Comparison of ENCODE assay signal across 24 mouse cellular contexts in genomic region chr10:51657324-51657723, GRCm38 (mm10). TPM values are rescaled to one million over a fixed set of nuclear protein-coding genes. Genes with fewer than 3 reads are reported as not detected.
A peak's percentile ranks its signal among the peaks of the same experiment; 100 is the strongest.
DNase-seq lines count a peak whose midpoint lies in the region; ATAC-seq and TF ChIP-seq lines count a peak whose summit lies in the region.
"Had no signal": no experiment of that assay in that cellular context is flagged by ENCODE, and none has a peak within 500 bp of the region (broad histone marks: within the 10 kb centered on the region; RNA-seq: fewer than 3 reads in every experiment).

No protein-coding gene starts in this region.

- ATAC-seq in lung, embryonic 14.5 days (ENCODE audit: insufficient read depth) = no peak
- ATAC-seq: intestine, embryonic 16.5 days; liver, embryonic 12.5 days had no signal

- H3K4me3 ChIP-seq in heart, adult 2 months = no peak overlapping the region
- H3K4me3 ChIP-seq in lung, embryonic 14.5 days (ENCODE audit: low read depth, low read length) = no peak overlapping the region
- no peak overlapping the region for H3K4me3 ChIP-seq in CH12.LX (replicated peaks in 1 of 3; ENCODE audit: low read depth in 2 of 3, low read length in 2 of 3, poor library complexity in 1 of 3)
- H3K4me3 ChIP-seq: hindbrain, embryonic 12.5 days; liver, embryonic 12.5 days; neural tube, embryonic 13.5 days had no signal

- in situ Hi-C loops in CH12.LX (cut with MboI; ENCODE audit: low pct_ligation_motif_present, low pct_unique_long_range_greater_than_20kb, low sequenced_read_pairs) = no loop called here

- H3K27me3 ChIP-seq in heart, adult 2 months (ENCODE audit: control insufficient read depth, insufficient read depth, low read length) = no peaks in the 10 kb centered on the region
- no peaks in the 10 kb centered on the region for H3K27me3 ChIP-seq in lung, embryonic 14.5 days (ENCODE audit: insufficient read depth, low read length)
- no peaks in the 10 kb centered on the region for H3K27me3 ChIP-seq in CH12.LX (replicated peaks)
- no peaks in the 10 kb centered on the region for H3K27me3 ChIP-seq in splenic B cell, adult 2 months (ENCODE audit: control insufficient read depth, insufficient read depth, low read length, poor library complexity, severe bottlenecking)
- H3K27me3 ChIP-seq: hindbrain, embryonic 12.5 days; liver, embryonic 12.5 days; neural tube, embryonic 13.5 days had no signal

- H3K4me1 ChIP-seq in heart, adult 2 months (ENCODE audit: control insufficient read depth, insufficient read depth, low read length) = no peaks in the 10 kb centered on the region
- no peaks in the 10 kb centered on the region for H3K4me1 ChIP-seq in lung, embryonic 14.5 days (ENCODE audit: insufficient read depth)
- H3K4me1 ChIP-seq in CH12.LX (ENCODE audit: control insufficient read depth in 1 of 2, insufficient read depth in 2 of 2) = peaks cover 0 to 4% of the 10 kb centered on the region in 2 experiments; a peak in 2 of 4 replicates
- H3K4me1 ChIP-seq: hindbrain, embryonic 12.5 days; liver, embryonic 12.5 days; neural tube, embryonic 13.5 days had no signal

- no peak for DNase-seq in heart, adult 2 months
- no peak for DNase-seq in heart, adult 9 months (ENCODE audit: low spot score in 2 of 2)
- peak; percentile 74 for DNase-seq in lung, embryonic 14.5 days
- DNase-seq in lung, postnatal 25 days (ENCODE audit: low spot score) = no peak
- DNase-seq in CH12.LX (ENCODE audit: extremely low read depth) = peak; percentile 14
- DNase-seq in splenic B cell, adult 2 months (ENCODE audit: low read depth, low spot score) = peak; percentile 4
- no peak for DNase-seq in adrenal gland, adult 8-10 months
- DNase-seq: adrenal gland, adult 2 months; cerebellum, adult 11 months; cerebellum, postnatal 14 days; gastrocnemius, postnatal 10 days; heart, adult 18-20 months; kidney, postnatal 25 days; left cerebral cortex, postnatal 4 days; right cerebral cortex, postnatal 4 days; thymus, adult 18-20 months had no signal

- no peaks in the 10 kb centered on the region for H3K79me2 ChIP-seq in heart, adult 2 months (replicated peaks; ENCODE audit: control insufficient read depth, insufficient read depth, low read length)
- no peaks in the 10 kb centered on the region for H3K79me2 ChIP-seq in CH12.LX (replicated peaks; ENCODE audit: control insufficient read depth, extremely low read depth, insufficient read depth, poor library complexity, severe bottlenecking)

- peak; percentile 38 for TF ChIP-seq CTCF in heart, adult 2 months (IDR thresholded peaks at IDR 0.05)
- TF ChIP-seq CTCF in lung, embryonic 14.5 days (IDR thresholded peaks at IDR 0.05; ENCODE audit: low read depth) = peak; percentile 26; the same call in 1 of the 2 replicates
- peak in 1 of 2 experiments; percentile 62; a peak in 2 of 4 replicates for TF ChIP-seq CTCF in CH12.LX (conservative IDR thresholded peaks at IDR 0.05 in 1 of 2, IDR thresholded peaks at IDR 0.05 in 1 of 2; ENCODE audit: low read depth in 2 of 2, low read length in 2 of 2)

- TF ChIP-seq POLR2A in heart, adult 2 months (IDR thresholded peaks at IDR 0.05; ENCODE audit: insufficient read depth, low read depth, low read length) = no peak
- no peak for TF ChIP-seq POLR2A in CH12.LX (IDR thresholded peaks at IDR 0.05; ENCODE audit: low read depth, low read length)

- H3K9me3 ChIP-seq in lung, embryonic 14.5 days (ENCODE audit: low read depth, low read length) = no peaks in the 10 kb centered on the region
- H3K9me3 ChIP-seq in CH12.LX (replicated peaks; ENCODE audit: low read length) = no peaks in the 10 kb centered on the region
- H3K9me3 ChIP-seq: G1E; hindbrain, embryonic 12.5 days; liver, embryonic 12.5 days; neural tube, embryonic 13.5 days had no signal

- 43% methylated on average over 1 of the region's 1 CpGs for WGBS in heart, adult 2 months
- WGBS in lung, embryonic 14.5 days = 63% methylated on average over 1 of the region's 1 CpGs

- no peak for TF ChIP-seq EP300 in heart, adult 2 months (IDR thresholded peaks at IDR 0.05; ENCODE audit: insufficient read depth, low read depth, low read length)
- no peak for TF ChIP-seq EP300 in CH12.LX (IDR thresholded peaks at IDR 0.05; ENCODE audit: low read length)

- peak; percentile 69 for TF ChIP-seq RAD21 in CH12.LX (IDR thresholded peaks at IDR 0.05; ENCODE audit: low read depth, low read length)

- no peak overlapping the region for H3K4me2 ChIP-seq in lung, embryonic 14.5 days
- H3K4me2 ChIP-seq in CH12.LX (ENCODE audit: insufficient read depth, low read depth, poor library complexity, severe bottlenecking) = no peak overlapping the region
- H3K4me2 ChIP-seq: hindbrain, embryonic 12.5 days; liver, embryonic 12.5 days; neural tube, embryonic 13.5 days had no signal

- dilution Hi-C loops in CH12.LX (cut with MboI; ENCODE audit: extremely low pct_ligation_motif_present, extremely low pct_unique_long_range_greater_than_20kb, low sequenced_read_pairs) = no loop called here

- intact Hi-C loops in heart, adult 2 months (cut with DNase I) = loop anchor here (10.0 kb wide), 1 partner anchor 103 kb away; no protein-coding TSS in a partner anchor

- H3K27ac ChIP-seq in heart, adult 2 months = no peak overlapping the region
- no peak overlapping the region for H3K27ac ChIP-seq in lung, embryonic 14.5 days (ENCODE audit: low read depth)
- H3K27ac ChIP-seq in CH12.LX (ENCODE audit: insufficient read depth, low read depth) = no peak overlapping the region
- H3K27ac ChIP-seq: hindbrain, embryonic 12.5 days; liver, embryonic 12.5 days; neural tube, embryonic 13.5 days had no signal

- H3K9ac ChIP-seq in heart, adult 2 months (ENCODE audit: low read depth, low read length) = no peak overlapping the region
- no peak overlapping the region for H3K9ac ChIP-seq in lung, embryonic 14.5 days
- no peak overlapping the region for H3K9ac ChIP-seq in CH12.LX (ENCODE audit: insufficient read depth, low read depth)
- H3K9ac ChIP-seq: hindbrain, embryonic 12.5 days; liver, embryonic 12.5 days; neural tube, embryonic 13.5 days had no signal

- no peaks in the 10 kb centered on the region for H3K36me3 ChIP-seq in heart, adult 2 months (ENCODE audit: control insufficient read depth, insufficient read depth, low read length)
- H3K36me3 ChIP-seq in lung, embryonic 14.5 days (ENCODE audit: insufficient read depth) = no peaks in the 10 kb centered on the region
- H3K36me3 ChIP-seq in CH12.LX (replicated peaks in 1 of 2; ENCODE audit: control insufficient read depth in 1 of 2, insufficient read depth in 1 of 2, low read length in 1 of 2) = no peaks in the 10 kb centered on the region
- H3K36me3 ChIP-seq in splenic B cell, adult 2 months (ENCODE audit: control insufficient read depth, insufficient read depth, low read length, poor library complexity, severe bottlenecking) = no peaks in the 10 kb centered on the region
- H3K36me3 ChIP-seq: G1E; hindbrain, embryonic 12.5 days; liver, embryonic 12.5 days; neural tube, embryonic 13.5 days had no signal

TF ChIP-seq in CH12.LX, 34 proteins besides CTCF, POLR2A, EP300 and RAD21:
- TF ChIP-seq MYC (IDR thresholded peaks at IDR 0.05; ENCODE audit: low read depth, low read length) (no peak), ZC3H11A (IDR thresholded peaks at IDR 0.05; ENCODE audit: low read depth, low read length) (peak; percentile 19; the same call in 1 of the 2 replicates), SMC3 (IDR thresholded peaks at IDR 0.05; ENCODE audit: low read depth, low read length) (peak; percentile 54), TCF12 (IDR thresholded peaks at IDR 0.05; ENCODE audit: low read depth, low read length) (no peak), POLR2AphosphoS2 (IDR thresholded peaks at IDR 0.05; ENCODE audit: low read depth, low read length) (no peak)

RNA-seq across cellular contexts. Expression of gene Rfx6, which starts 20.2 kb away (rescaled TPM):
- total RNA-seq in heart, adult 2 months (2021) = not detected
- polyA plus RNA-seq in heart, adult 2 months (2012; rRNA removed) = not detected in 2 replicates
- polyA plus RNA-seq in lung, embryonic 14.5 days (2014; fragmentation: Nextera tagmentation; extraction: Ambion mirVana) = 0.13 TPM in 1 of 2 replicates, not detected in the other
- not detected in 2 replicates for total RNA-seq in CH12.LX (2012; rRNA removed)
- total RNA-seq in CH12.LX (2014; rRNA removed) = not detected in 2 replicates
- polyA plus RNA-seq in CH12.LX (2012; ENCODE audit: insufficient read length, low read depth) = not detected in 2 replicates
- not detected for total RNA-seq in adrenal gland, adult 8-10 months (2022)
- total RNA-seq: adrenal gland, adult 2 months; G1E; gastrocnemius, postnatal 10 days; heart, adult 18-20 months; layer of hippocampus, postnatal 10 days; left cerebral cortex, postnatal 4 days; megakaryocyte-erythroid progenitor cell, adult 5-6 weeks had no signal
- polyA plus RNA-seq: adrenal gland, adult 2 months; G1E; heart, embryonic 16.5 days; hindbrain, embryonic 12.5 days had no signal

RNA-seq across cellular contexts. Expression of gene Gprc6a, which starts 26.1 kb away (rescaled TPM):
- not detected for total RNA-seq in heart, adult 2 months (2021)
- 0.06 TPM in 1 of 2 replicates, not detected in the other for polyA plus RNA-seq in heart, adult 2 months (2012; rRNA removed)
- polyA plus RNA-seq in lung, embryonic 14.5 days (2014; fragmentation: Nextera tagmentation; extraction: Ambion mirVana) = 1.9 and 2.0 TPM in 2 replicates
- total RNA-seq in CH12.LX (2012; rRNA removed) = not detected in 2 replicates
- total RNA-seq in CH12.LX (2014; rRNA removed) = not detected in 2 replicates
- not detected in 2 replicates for polyA plus RNA-seq in CH12.LX (2012; ENCODE audit: insufficient read length, low read depth)
- total RNA-seq in adrenal gland, adult 8-10 months (2022) = not detected
- total RNA-seq: adrenal gland, adult 2 months; G1E; gastrocnemius, postnatal 10 days; heart, adult 18-20 months; layer of hippocampus, postnatal 10 days; left cerebral cortex, postnatal 4 days; megakaryocyte-erythroid progenitor cell, adult 5-6 weeks had no signal
- polyA plus RNA-seq: adrenal gland, adult 2 months; G1E; hindbrain, embryonic 12.5 days; intestine, embryonic 16.5 days; liver, embryonic 12.5 days; neural tube, embryonic 13.5 days had no signal

Comparison
In these comparisons a context has a peak if more than half of its experiments do, and no peak if none do; other contexts are left out.
1. DNase-seq: peak in lung, embryonic 14.5 days (single experiment), CH12.LX (single experiment) and splenic B cell, adult 2 months (single experiment); none in heart, adult 2 months (0 of 2), heart, adult 9 months (0 of 2), lung, postnatal 25 days (single experiment) and adrenal gland, adult 8-10 months (single experiment).